Mouse (Mus musculus) MEL (cell line): ENCODE results near the gene Misp.

ENCODE experiments used
- CHD2 ChIP-seq: IDR thresholded peaks from 2 replicates; pipeline ENCODE4 v1.6.1; 2011; ENCODE audit warnings: low read length, improper control_type of control experiment
- POLR2AphosphoS5 ChIP-seq: IDR thresholded peaks from 2 replicates; pipeline ENCODE4 v1.6.1; 2012; ENCODE audit warnings: low read depth, borderline replicate concordance, mild to moderate bottlenecking, inconsistent platforms, low read length, moderate library complexity, mixed read lengths

GRCm38 (mm10) chr10:79800508-79800907, 20.3 kb upstream of the Misp start:
- TF ChIP-seq CHD2 (no peak), POLR2AphosphoS5 (no peak)
